Mouse (Mus musculus) ES-Bruce4 (cell line): Measurements from ENCODE around the gene Mcmbp.

Experiments
- CTCF ChIP-seq: IDR thresholded peaks from one replicate; pipeline ENCODE4 v1.8.1; 2011; ENCODE audit warnings: low read depth, low read length
- EP300 ChIP-seq: IDR thresholded peaks from 2 replicates; pipeline ENCODE4 v1.6.1; 2011; ENCODE audit warnings: low read depth, low read length; ENCODE audit not compliant: insufficient read depth
- POLR2A ChIP-seq: IDR thresholded peaks from one replicate; pipeline ENCODE4 v1.8.1; 2011; ENCODE audit warnings: low read length; ENCODE audit not compliant: insufficient read depth

GRCm38 (mm10) chr7:128790045-128790444, 49.8 kb upstream of the Mcmbp start:
- TF ChIP-seq CTCF (no peak), EP300 (no peak), POLR2A (no peak)
